Mouse (Mus musculus): ENCODE data around the gene Trim71. TPM values are rescaled to one million over a fixed set of nuclear protein-coding genes. Genes with fewer than 3 reads are reported as not detected.
"Not testable (repeated sequence)": the region's sequence is repeated elsewhere in the genome, so short reads cannot be mapped to it uniquely, and the experiment has no call there.

Gene Trim71
- polyA plus RNA-seq, 1 experiment = 0.78 TPM

GRCm38 (mm10) chr9:114525891-114526290, 38.3 kb downstream of the Trim71 start:
- no peak for TF ChIP-seq CTCF (IDR thresholded peaks at IDR 0.05; ENCODE audit: control insufficient read depth, insufficient read depth, insufficient replicate concordance, low read depth, low read length)
- TF ChIP-seq POLR2A (IDR thresholded peaks at IDR 0.05; ENCODE audit: control insufficient read depth, low read depth, low read length) = no peak
- Histone ChIP-seq H3K27me3 (ENCODE audit: control insufficient read depth, insufficient read depth, low read length) (no peaks in the 10 kb centered on the region), H3K4me3 (ENCODE audit: control insufficient read depth, low read depth, low read length) (no peak overlapping the region), H3K36me3 (ENCODE audit: control insufficient read depth, insufficient read depth, low read length) (no peaks in the 10 kb centered on the region), H3K4me1 (ENCODE audit: control insufficient read depth, insufficient read depth, low read length) (0 out of 2 replicates have a peak, but pooled peaks cover 2% of the 10 kb centered on the region), H3K27ac (ENCODE audit: control insufficient read depth, insufficient read depth, low read depth, low read length) (no peak overlapping the region)

- no peaks in the 10 kb centered on the region for H3K27me3 ChIP-seq (ENCODE audit: control insufficient read depth, insufficient read depth, low read length)
- no peak overlapping the region for H3K27ac ChIP-seq (ENCODE audit: control insufficient read depth, insufficient read depth, low read depth, low read length)
- no peaks in the 10 kb centered on the region for H3K36me3 ChIP-seq (ENCODE audit: control insufficient read depth, insufficient read depth, low read length)
- H3K4me3 ChIP-seq (ENCODE audit: control insufficient read depth, low read depth, low read length) = no peak overlapping the region
- 0 out of 2 replicates have a peak, but pooled peaks cover 2% of the 10 kb centered on the region for H3K4me1 ChIP-seq (ENCODE audit: control insufficient read depth, insufficient read depth, low read length)
- no peak for TF ChIP-seq POLR2A (IDR thresholded peaks at IDR 0.05; ENCODE audit: control insufficient read depth, low read depth, low read length)
- TF ChIP-seq CTCF (IDR thresholded peaks at IDR 0.05; ENCODE audit: control insufficient read depth, insufficient read depth, insufficient replicate concordance, low read depth, low read length) = no peak
These were observed 39.0 kb downstream of the Trim71 start for GRCm38 (mm10) chr9:114525073-114525633.

DNA sequence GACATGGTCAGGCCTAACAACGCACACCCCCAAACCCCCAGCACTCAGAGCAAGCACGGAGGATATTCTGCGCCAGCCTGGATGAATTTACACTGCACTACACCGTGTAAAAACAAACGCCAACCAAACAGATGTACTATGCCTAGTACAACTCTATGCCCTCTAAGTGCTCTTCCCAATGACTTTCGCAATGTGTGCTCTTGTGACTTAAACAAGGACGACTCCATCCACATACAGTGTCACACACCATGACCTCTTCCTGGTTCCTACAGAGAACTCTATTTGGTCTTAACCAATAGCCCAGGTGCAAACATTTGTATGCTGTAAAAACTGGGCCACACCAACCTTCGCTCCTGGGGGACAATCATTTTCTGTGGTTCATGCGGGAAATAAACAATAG, 41.7 kb downstream of the Trim71 start:
- 0 out of 2 replicates have a peak, but pooled peaks cover 2% of the 10 kb centered on the region for H3K4me1 ChIP-seq (ENCODE audit: control insufficient read depth, insufficient read depth, low read length)
- no peaks in the 10 kb centered on the region for H3K36me3 ChIP-seq (ENCODE audit: control insufficient read depth, insufficient read depth, low read length)
- H3K27ac ChIP-seq (ENCODE audit: control insufficient read depth, insufficient read depth, low read depth, low read length) = no peak overlapping the region
- TF ChIP-seq CTCF (IDR thresholded peaks at IDR 0.05; ENCODE audit: control insufficient read depth, insufficient read depth, insufficient replicate concordance, low read depth, low read length) (no peak), POLR2A (IDR thresholded peaks at IDR 0.05; ENCODE audit: control insufficient read depth, low read depth, low read length) (no peak)
- no peak overlapping the region for H3K4me3 ChIP-seq (ENCODE audit: control insufficient read depth, low read depth, low read length)
- no peaks in the 10 kb centered on the region for H3K27me3 ChIP-seq (ENCODE audit: control insufficient read depth, insufficient read depth, low read length)

DNA sequence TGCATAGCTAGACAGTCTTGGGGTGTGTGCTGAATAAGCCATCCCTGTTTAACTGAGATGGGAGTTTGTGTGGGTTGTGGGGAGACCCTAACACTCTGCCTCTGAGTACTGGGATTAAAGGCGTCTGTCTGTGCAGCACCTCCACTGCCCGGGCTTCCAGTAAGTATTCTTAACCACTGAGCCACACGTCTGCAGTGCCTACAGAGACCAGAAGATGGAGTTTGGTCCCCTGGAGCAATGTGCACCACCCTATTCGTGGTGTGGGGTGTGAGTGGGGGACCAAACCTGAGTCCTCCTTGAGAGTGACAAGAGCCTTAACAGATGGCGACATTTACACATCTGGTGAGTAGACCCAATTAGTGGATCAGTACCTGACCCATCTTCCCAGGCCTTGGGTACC, 42.1 kb downstream of the Trim71 start:
- TF ChIP-seq CTCF (IDR thresholded peaks at IDR 0.05; ENCODE audit: control insufficient read depth, insufficient read depth, insufficient replicate concordance, low read depth, low read length) = no peak
- no peak for TF ChIP-seq POLR2A (IDR thresholded peaks at IDR 0.05; ENCODE audit: control insufficient read depth, low read depth, low read length)
- no peaks in the 10 kb centered on the region for H3K36me3 ChIP-seq (ENCODE audit: control insufficient read depth, insufficient read depth, low read length)
- H3K27me3 ChIP-seq (ENCODE audit: control insufficient read depth, insufficient read depth, low read length) = no peaks in the 10 kb centered on the region
- no peak overlapping the region for H3K27ac ChIP-seq (ENCODE audit: control insufficient read depth, insufficient read depth, low read depth, low read length)
- 0 out of 2 replicates have a peak, but pooled peaks cover under 1% of the 10 kb centered on the region for H3K4me1 ChIP-seq (ENCODE audit: control insufficient read depth, insufficient read depth, low read length)
- no peak overlapping the region for H3K4me3 ChIP-seq (ENCODE audit: control insufficient read depth, low read depth, low read length)

DNA sequence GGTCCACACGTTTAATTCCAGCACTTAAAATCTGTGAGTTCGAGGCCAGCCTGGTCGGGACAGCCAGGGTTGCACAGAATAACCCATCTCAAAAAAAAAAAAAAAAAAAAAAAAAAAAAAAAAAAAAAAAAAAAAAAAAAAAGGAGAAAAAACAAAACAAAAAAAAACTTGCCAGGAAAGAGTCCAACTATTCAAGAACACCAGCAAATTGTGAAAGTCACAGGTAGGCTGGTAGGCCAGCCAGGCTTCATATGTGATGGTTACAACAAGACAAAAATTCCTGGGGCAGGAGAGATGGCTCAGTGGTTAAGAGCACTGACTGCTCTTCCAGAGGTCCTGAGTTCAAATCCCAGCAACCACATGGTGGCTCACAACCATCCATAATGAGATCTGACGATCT, 43.6 kb downstream of the Trim71 start:
- H3K27ac ChIP-seq (ENCODE audit: control insufficient read depth, insufficient read depth, low read depth, low read length); H3K36me3 ChIP-seq (ENCODE audit: control insufficient read depth, insufficient read depth, low read length); H3K4me3 ChIP-seq (ENCODE audit: control insufficient read depth, low read depth, low read length); H3K4me1 ChIP-seq (ENCODE audit: control insufficient read depth, insufficient read depth, low read length); H3K27me3 ChIP-seq (ENCODE audit: control insufficient read depth, insufficient read depth, low read length): not testable (repeated sequence)

GRCm38 (mm10) chr9:114518812-114519477, 45.2 kb downstream of the Trim71 start:
- H3K27me3 ChIP-seq (ENCODE audit: control insufficient read depth, insufficient read depth, low read length) = no peaks in the 10 kb centered on the region
- no peaks in the 10 kb centered on the region for H3K4me1 ChIP-seq (ENCODE audit: control insufficient read depth, insufficient read depth, low read length)
- H3K36me3 ChIP-seq (ENCODE audit: control insufficient read depth, insufficient read depth, low read length) = no peaks in the 10 kb centered on the region
- TF ChIP-seq CTCF (IDR thresholded peaks at IDR 0.05; ENCODE audit: control insufficient read depth, insufficient read depth, insufficient replicate concordance, low read depth, low read length) = no peak
- no peak for TF ChIP-seq POLR2A (IDR thresholded peaks at IDR 0.05; ENCODE audit: control insufficient read depth, low read depth, low read length)
- no peak overlapping the region for H3K4me3 ChIP-seq (ENCODE audit: control insufficient read depth, low read depth, low read length)
- H3K27ac ChIP-seq (ENCODE audit: control insufficient read depth, insufficient read depth, low read depth, low read length) = no peak overlapping the region

DNA sequence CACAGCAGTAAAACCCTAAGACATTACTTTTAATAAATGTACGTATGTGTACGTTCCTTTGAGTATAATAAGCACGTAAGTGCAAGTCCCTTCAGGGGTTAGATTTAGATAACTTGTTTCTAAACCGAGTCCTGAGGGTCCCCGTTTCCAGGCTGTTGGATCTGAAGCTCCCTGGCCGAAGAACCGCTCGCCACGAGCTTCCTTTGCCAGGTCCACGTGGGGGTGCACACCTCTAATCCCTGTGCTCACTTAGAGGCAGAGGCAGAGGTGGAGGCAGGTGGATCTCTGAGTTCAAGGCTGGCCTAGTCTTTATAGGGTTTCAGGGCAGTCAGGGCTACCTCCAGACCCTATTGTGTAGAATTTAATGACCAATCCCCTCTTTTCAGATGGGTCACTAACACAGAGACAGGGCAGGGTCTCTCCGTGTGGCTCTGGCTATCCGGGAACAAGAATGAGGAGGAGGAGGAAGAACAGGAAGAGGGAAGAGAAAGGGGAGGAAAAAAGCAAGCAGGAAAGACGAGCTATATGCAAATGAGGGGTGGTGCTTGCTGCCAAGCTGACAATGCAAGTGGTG, 46.2 kb downstream of the Trim71 start:
- no peaks in the 10 kb centered on the region for H3K4me1 ChIP-seq (ENCODE audit: control insufficient read depth, insufficient read depth, low read length)
- TF ChIP-seq CTCF (IDR thresholded peaks at IDR 0.05; ENCODE audit: control insufficient read depth, insufficient read depth, insufficient replicate concordance, low read depth, low read length) (no peak), POLR2A (IDR thresholded peaks at IDR 0.05; ENCODE audit: control insufficient read depth, low read depth, low read length) (no peak)
- H3K27me3 ChIP-seq (ENCODE audit: control insufficient read depth, insufficient read depth, low read length) = no peaks in the 10 kb centered on the region
- no peaks in the 10 kb centered on the region for H3K36me3 ChIP-seq (ENCODE audit: control insufficient read depth, insufficient read depth, low read length)
- H3K4me3 ChIP-seq (ENCODE audit: control insufficient read depth, low read depth, low read length) = no peak overlapping the region
- no peak overlapping the region; the same call in 1 of the 2 replicates for H3K27ac ChIP-seq (ENCODE audit: control insufficient read depth, insufficient read depth, low read depth, low read length)
